In the genomic region with DNA sequence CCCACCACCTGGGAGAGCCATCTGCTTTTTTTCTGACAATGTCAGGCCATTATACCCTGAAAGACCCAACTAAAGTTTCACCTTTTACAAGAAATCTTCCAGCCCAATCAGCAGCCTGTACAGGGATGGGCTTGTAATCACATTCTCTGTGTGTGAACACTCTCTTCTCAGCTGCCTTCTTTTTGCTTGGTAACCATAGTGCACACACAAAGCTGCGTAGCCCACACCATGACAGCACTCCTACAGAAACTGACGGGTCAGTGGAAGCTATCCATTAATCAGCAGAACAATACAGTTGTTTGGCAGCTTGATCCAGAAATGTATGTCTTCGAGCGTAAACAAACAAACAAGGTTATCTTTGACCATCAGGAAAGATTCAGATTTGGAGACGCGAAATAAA, we compare ENCODE assay signal across 20 mouse cellular contexts.
DNase-seq lines count a peak whose midpoint lies in the region; ATAC-seq lines count a peak whose summit lies in the region.
"Had no signal": no experiment of that assay in that cellular context is flagged by ENCODE, and none has a peak within 500 bp of the region (broad histone marks: within the 10 kb centered on the region; RNA-seq: fewer than 3 reads in every experiment).

No protein-coding gene starts in this region.

- no peak overlapping the region for H3K4me3 ChIP-seq in forebrain, embryonic 11.5 days (ENCODE audit: low read depth, low read length)
- H3K4me3 ChIP-seq in forebrain, embryonic 15.5 days = no peak overlapping the region
- no peak overlapping the region for H3K4me3 ChIP-seq in neural tube, embryonic 11.5 days (ENCODE audit: low read depth, low read length)
- H3K4me3 ChIP-seq in hindbrain, embryonic 16.5 days (ENCODE audit: low read length) = no peak overlapping the region
- H3K4me3 ChIP-seq: limb, embryonic 13.5 days; liver, embryonic 12.5 days had no signal

- no peaks in the 10 kb centered on the region for H3K9me3 ChIP-seq in forebrain, embryonic 11.5 days (ENCODE audit: control insufficient read depth, low read length)
- no peaks in the 10 kb centered on the region for H3K9me3 ChIP-seq in forebrain, embryonic 15.5 days
- no peaks in the 10 kb centered on the region for H3K9me3 ChIP-seq in neural tube, embryonic 11.5 days (ENCODE audit: control insufficient read depth, low read length)
- no peaks in the 10 kb centered on the region for H3K9me3 ChIP-seq in hindbrain, embryonic 16.5 days (ENCODE audit: control insufficient read depth, low read length)
- H3K9me3 ChIP-seq: limb, embryonic 13.5 days; liver, embryonic 12.5 days had no signal

- H3K9ac ChIP-seq in forebrain, embryonic 11.5 days (ENCODE audit: low read length) = no peak overlapping the region
- no peak overlapping the region for H3K9ac ChIP-seq in forebrain, embryonic 15.5 days (replicated peaks)
- no peak overlapping the region for H3K9ac ChIP-seq in neural tube, embryonic 11.5 days (ENCODE audit: low read length)
- H3K9ac ChIP-seq in hindbrain, embryonic 16.5 days (ENCODE audit: low read depth, low read length) = no peak overlapping the region
- H3K9ac ChIP-seq: limb, embryonic 13.5 days; liver, embryonic 12.5 days had no signal

- WGBS in forebrain, embryonic 11.5 days = 86% methylated on average over 6 of the region's 6 CpGs
- 77% methylated on average over 6 of the region's 6 CpGs for WGBS in forebrain, embryonic 15.5 days
- WGBS in neural tube, embryonic 11.5 days = 69% methylated on average over 6 of the region's 6 CpGs
- WGBS in hindbrain, embryonic 16.5 days = 53% methylated on average over 6 of the region's 6 CpGs

- H3K27me3 ChIP-seq in forebrain, embryonic 11.5 days (ENCODE audit: control insufficient read depth, insufficient read depth, low read length) = no peaks in the 10 kb centered on the region
- no peaks in the 10 kb centered on the region for H3K27me3 ChIP-seq in forebrain, embryonic 15.5 days
- no peaks in the 10 kb centered on the region for H3K27me3 ChIP-seq in neural tube, embryonic 11.5 days (ENCODE audit: control insufficient read depth, insufficient read depth, low read length)
- no peaks in the 10 kb centered on the region for H3K27me3 ChIP-seq in hindbrain, embryonic 16.5 days (replicated peaks; ENCODE audit: control insufficient read depth, insufficient read depth, low read length)
- H3K27me3 ChIP-seq: limb, embryonic 13.5 days; liver, embryonic 12.5 days had no signal

- no peaks in the 10 kb centered on the region for H3K36me3 ChIP-seq in forebrain, embryonic 11.5 days (ENCODE audit: control insufficient read depth, insufficient read depth, low read length)
- no peaks in the 10 kb centered on the region for H3K36me3 ChIP-seq in forebrain, embryonic 15.5 days
- no peaks in the 10 kb centered on the region for H3K36me3 ChIP-seq in neural tube, embryonic 11.5 days (ENCODE audit: control insufficient read depth, insufficient read depth, low read length)
- no peaks in the 10 kb centered on the region for H3K36me3 ChIP-seq in hindbrain, embryonic 16.5 days (ENCODE audit: control insufficient read depth, insufficient read depth, low read length)
- H3K36me3 ChIP-seq: limb, embryonic 13.5 days; liver, embryonic 12.5 days had no signal

- no peak overlapping the region for H3K4me2 ChIP-seq in forebrain, embryonic 11.5 days (ENCODE audit: low read depth, low read length, severe bottlenecking)
- H3K4me2 ChIP-seq in forebrain, embryonic 15.5 days (replicated peaks) = no peak overlapping the region
- H3K4me2 ChIP-seq in neural tube, embryonic 11.5 days (ENCODE audit: low read depth) = no peak overlapping the region
- no peak overlapping the region for H3K4me2 ChIP-seq in hindbrain, embryonic 16.5 days (ENCODE audit: low read length)
- H3K4me2 ChIP-seq: heart, embryonic 11.5 days; limb, embryonic 13.5 days; liver, embryonic 12.5 days; midbrain, embryonic 11.5 days had no signal

- ATAC-seq in forebrain, embryonic 11.5 days (replicated peaks; ENCODE audit: low FRiP score) = 0 out of 2 replicates have a peak, but pooled peaks have one; percentile 44
- no peak for ATAC-seq in forebrain, embryonic 15.5 days (replicated peaks)
- ATAC-seq in neural tube, embryonic 11.5 days (ENCODE audit: insufficient read depth, low FRiP score, low TSS enrichment) = peak; percentile 54; the same call in 1 of the 2 replicates
- peak; percentile 77; the same call in 1 of the 2 replicates for ATAC-seq in hindbrain, embryonic 16.5 days
- ATAC-seq in megakaryocyte, adult 5-6 weeks (ENCODE audit: poor library complexity, severe bottlenecking) = no peak
- ATAC-seq: CD4-positive, CD25-positive, alpha-beta regulatory T cell, adult 4 months; intestine, postnatal 0 days; liver, embryonic 12.5 days had no signal

- H3K4me1 ChIP-seq in forebrain, embryonic 11.5 days (replicated peaks; ENCODE audit: control insufficient read depth, insufficient read depth, low read length) = no peaks in the 10 kb centered on the region
- peaks cover 11% of the 10 kb centered on the region; the same call in 1 of the 2 replicates for H3K4me1 ChIP-seq in forebrain, embryonic 15.5 days
- peaks cover 3% of the 10 kb centered on the region; the same call in 1 of the 2 replicates for H3K4me1 ChIP-seq in neural tube, embryonic 11.5 days (ENCODE audit: control insufficient read depth, insufficient read depth, low read length)
- H3K4me1 ChIP-seq in hindbrain, embryonic 16.5 days (ENCODE audit: control insufficient read depth, insufficient read depth, low read depth, low read length) = peaks cover 4% of the 10 kb centered on the region; the same call in 1 of the 2 replicates
- H3K4me1 ChIP-seq: limb, embryonic 13.5 days; liver, embryonic 12.5 days had no signal

- no peak for DNase-seq in forebrain, embryonic 11.5 days (ENCODE audit: low spot score)
- DNase-seq in neural tube, embryonic 11.5 days (ENCODE audit: low spot score) = no peak
- no peak for DNase-seq in neural tube, embryonic 10.5 days (ENCODE audit: extremely low spot score, low spot score)
- DNase-seq in adrenal gland, postnatal 14 days = no peak
- DNase-seq: adrenal gland, postnatal 36 days; cerebellum, adult 11-12 months; kidney, postnatal 25 days; lung, adult 18-20 months; lung, postnatal 10 days; right cerebral cortex, postnatal 25 days; spleen, adult 18-20 months had no signal

- H3K27ac ChIP-seq in forebrain, embryonic 11.5 days (ENCODE audit: low read depth, low read length) = no peak overlapping the region
- no peak overlapping the region for H3K27ac ChIP-seq in forebrain, embryonic 15.5 days (replicated peaks)
- no peak overlapping the region for H3K27ac ChIP-seq in neural tube, embryonic 11.5 days (ENCODE audit: low read depth, low read length)
- no peak overlapping the region for H3K27ac ChIP-seq in hindbrain, embryonic 16.5 days (ENCODE audit: low read depth, low read length)
- H3K27ac ChIP-seq: limb, embryonic 13.5 days; liver, embryonic 12.5 days had no signal

Comparison
In these comparisons a context has a peak if more than half of its experiments do, and no peak if none do; other contexts are left out.
1. ATAC-seq: peak in forebrain, embryonic 11.5 days (single experiment), neural tube, embryonic 11.5 days (single experiment) and hindbrain, embryonic 16.5 days (single experiment); none in forebrain, embryonic 15.5 days (single experiment) and megakaryocyte, adult 5-6 weeks (single experiment).